Mouse (Mus musculus) heart, postnatal 4 days (tissue): ENCODE results near the gene Polr1c. TPM values are rescaled to one million over a fixed set of nuclear protein-coding genes. Genes with fewer than 3 reads are reported as not detected.

Source experiments
- DNase-seq: peaks from one replicate; pipeline ENCODE4 v3.0.0; 2021
- total RNA-seq, 2 experiments: library from RNA; stranded (reverse); gene quantifications; 2 replicates each; pipeline ENCODE4 v1.2.3; 2021

Gene Polr1c
- total RNA-seq = 10 to 100 TPM; 26.2 to 30.5 TPM

- DNase-seq = peak; percentile 96
Measured at GRCm38 (mm10) chr17:46247512-46248188, at the start of gene Polr1c, which contains the start of gene Yipf3. Gene Polr1c, minus strand, starts transcription at chr17:46248054. Gene Yipf3, plus strand, starts transcription at chr17:46248080.

- DNase-seq = no peak
Measured at GRCm38 (mm10) chr17:46297028-46297363, 49.1 kb upstream of the Polr1c start.

- DNase-seq = no peak
Measured at GRCm38 (mm10) chr17:46296601-46297000, 48.7 kb upstream of the Polr1c start.

GRCm38 (mm10) chr17:46287678-46288095 lies 39.8 kb upstream of the Polr1c start:
- peak; percentile 83 for DNase-seq

GRCm38 (mm10) chr17:46285407-46285806 lies 37.6 kb upstream of the Polr1c start:
- no peak for DNase-seq

GRCm38 (mm10) chr17:46284653-46285052 lies 36.8 kb upstream of the Polr1c start:
- no peak for DNase-seq

GRCm38 (mm10) chr17:46283911-46284310 lies 36.1 kb upstream of the Polr1c start:
- no peak for DNase-seq

- DNase-seq = no peak
Measured at GRCm38 (mm10) chr17:46283140-46283539, 35.3 kb upstream of the Polr1c start.

- peak; percentile 93 for DNase-seq
Measured at GRCm38 (mm10) chr17:46282483-46283123, 34.7 kb upstream of the Polr1c start, which contains the start of gene Tjap1. Gene Tjap1, minus strand, starts transcription at chr17:46283026.

GRCm38 (mm10) chr17:46278011-46278765 lies 30.3 kb upstream of the Polr1c start:
- no peak for DNase-seq

GRCm38 (mm10) chr17:46277586-46277985 lies 29.7 kb upstream of the Polr1c start:
- DNase-seq = no peak

GRCm38 (mm10) chr17:46275506-46275905 lies 27.7 kb upstream of the Polr1c start:
- DNase-seq = no peak

GRCm38 (mm10) chr17:46275034-46275433 lies 27.2 kb upstream of the Polr1c start:
- DNase-seq = no peak

GRCm38 (mm10) chr17:46274465-46274864 lies 26.6 kb upstream of the Polr1c start:
- no peak for DNase-seq

- DNase-seq = peak; percentile 9
Measured at GRCm38 (mm10) chr17:46273803-46274236, 26.0 kb upstream of the Polr1c start.

GRCm38 (mm10) chr17:46272675-46273074 lies 24.8 kb upstream of the Polr1c start:
- DNase-seq = peak; percentile 43

- DNase-seq = no peak
Measured at GRCm38 (mm10) chr17:46272058-46272457, 24.2 kb upstream of the Polr1c start.

- peak; percentile 82 for DNase-seq
Measured at GRCm38 (mm10) chr17:46269771-46270534, 22.1 kb upstream of the Polr1c start.

- no peak for DNase-seq
Measured at GRCm38 (mm10) chr17:46268026-46268720, 20.3 kb upstream of the Polr1c start.

GRCm38 (mm10) chr17:46267511-46267910 lies 19.7 kb upstream of the Polr1c start:
- no peak for DNase-seq

- no peak for DNase-seq
Measured at GRCm38 (mm10) chr17:46266986-46267385, 19.1 kb upstream of the Polr1c start.
